Mouse (Mus musculus): ENCODE measurements around the gene Negr1.

DNA sequence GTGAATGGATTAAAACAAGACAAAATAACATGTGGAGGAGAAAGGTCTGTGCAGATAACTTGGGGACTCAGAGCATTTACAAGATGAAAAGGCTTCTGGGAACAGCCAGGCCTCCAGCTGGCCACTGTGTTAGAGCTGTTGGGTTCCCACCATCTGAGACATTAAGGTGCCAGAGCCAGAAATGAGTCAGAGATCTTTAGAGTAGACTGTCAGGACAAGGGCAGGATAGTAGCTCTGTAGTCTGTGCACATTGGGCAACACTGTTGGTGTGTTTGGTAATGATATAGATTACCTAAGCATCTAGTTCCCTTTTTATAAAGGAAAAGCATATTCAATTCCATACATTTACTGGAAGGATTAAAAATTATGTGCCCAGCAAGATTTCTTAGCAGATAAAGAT, 710.8 kb downstream of the Negr1 start:
- TF ChIP-seq CTCF (IDR thresholded peaks at IDR 0.05; ENCODE audit: low read depth, low read length) (no peak), EP300 (IDR thresholded peaks at IDR 0.05; ENCODE audit: insufficient read depth, low read depth, low read length) (no peak)

All from ES-Bruce4 (cell line).